Mouse (Mus musculus): Measurements from ENCODE around the gene 5830411N06Rik.

GRCm38 (mm10) chr7:140329766-140330304 is 82.8 kb downstream of the 5830411N06Rik start:
- TF ChIP-seq EP300 (IDR thresholded peaks at IDR 0.05; ENCODE audit: insufficient read depth, low read depth, low read length) (no peak), CTCF (IDR thresholded peaks at IDR 0.05) (no peak)

All from heart, adult 2 months (tissue).